Mouse (Mus musculus): ENCODE results near the gene B3gat3.
A peak's percentile ranks its signal among the peaks of the same experiment; 100 is the strongest.
"Not testable (repeated sequence)": the region's sequence is repeated elsewhere in the genome, so short reads cannot be mapped to it uniquely, and the experiment has no call there.

The B3gat3 gene

DNA sequence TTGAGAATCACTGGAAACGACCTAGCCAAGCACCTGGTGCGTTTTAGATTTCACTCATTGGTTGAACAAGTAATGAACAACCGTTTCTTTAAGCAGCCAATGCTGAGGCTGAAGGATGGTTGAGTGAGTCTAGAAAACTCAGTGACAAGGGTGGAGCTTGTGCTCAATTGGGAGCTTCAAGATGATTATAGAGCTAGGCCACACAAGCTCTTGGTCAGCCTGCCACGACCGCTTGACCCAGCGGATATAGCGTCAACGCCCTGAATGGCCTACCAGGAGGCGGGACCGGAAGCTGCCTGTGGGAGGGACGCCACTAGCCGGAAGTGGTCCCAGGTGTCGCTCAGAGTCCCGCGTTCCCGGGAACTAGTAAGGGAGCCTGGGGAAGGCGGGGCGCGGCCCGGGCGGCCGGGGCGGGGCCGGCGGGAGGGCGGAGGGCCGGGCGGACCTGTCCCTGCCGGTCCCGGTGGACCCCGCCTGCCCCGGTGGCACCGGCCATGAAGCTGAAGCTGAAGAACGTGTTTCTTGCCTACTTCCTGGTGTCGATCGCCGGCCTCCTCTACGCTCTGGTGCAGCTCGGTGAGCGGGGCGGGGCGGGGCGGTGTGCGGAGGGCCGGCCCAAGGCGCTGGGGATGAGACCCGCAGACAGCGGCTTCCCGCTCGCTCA is at the start of gene B3gat3:
Gene B3gat3 (plus strand): TSS at position 302 of the 664 bp plus-strand sequence.
- peak; percentile 94 to 96 for DNase-seq (ENCODE audit: low spot score in 2 of 2)

DNA sequence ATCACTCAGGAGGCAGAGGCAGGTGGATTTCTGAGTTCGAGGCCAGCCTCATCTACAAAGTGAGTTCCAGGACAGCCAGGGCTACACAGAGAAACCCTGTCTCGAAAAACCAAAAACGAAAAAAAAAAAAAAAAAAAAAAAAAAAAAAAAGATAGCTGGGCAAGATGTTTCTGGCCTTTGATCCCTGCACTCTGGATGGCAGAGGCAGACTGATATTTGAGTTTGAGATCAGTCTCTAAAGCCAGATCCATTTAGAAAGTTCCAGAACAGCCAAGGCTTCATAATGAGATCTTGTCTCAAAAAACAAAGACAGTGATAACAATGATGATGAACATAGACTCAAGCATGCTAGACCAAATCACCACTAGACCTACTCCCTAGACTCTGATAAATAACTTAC is 49.8 kb upstream of the B3gat3 start:
- not testable (repeated sequence) for DNase-seq (ENCODE audit: low spot score in 2 of 2)

DNA sequence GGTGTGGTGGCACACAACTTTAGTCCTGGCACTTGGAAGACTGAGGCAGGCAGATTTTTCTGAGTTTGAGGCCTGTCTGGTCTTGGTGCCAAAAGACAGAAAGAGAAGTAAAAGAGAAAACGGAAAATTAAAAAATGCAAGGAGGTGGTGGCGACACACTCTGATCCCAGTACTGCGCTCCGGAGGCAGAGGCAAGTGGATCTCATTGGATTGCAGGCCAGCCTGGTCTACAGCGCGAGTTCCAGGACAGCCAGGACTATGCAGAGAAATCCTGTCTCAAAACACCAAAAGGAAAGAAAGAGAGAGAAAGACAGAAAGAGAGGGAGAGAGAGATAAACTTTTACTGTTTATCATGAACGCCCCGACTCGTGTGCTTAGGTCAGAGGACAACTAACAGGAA is 49.3 kb upstream of the B3gat3 start:
- DNase-seq (ENCODE audit: low spot score in 2 of 2): no peak

DNA sequence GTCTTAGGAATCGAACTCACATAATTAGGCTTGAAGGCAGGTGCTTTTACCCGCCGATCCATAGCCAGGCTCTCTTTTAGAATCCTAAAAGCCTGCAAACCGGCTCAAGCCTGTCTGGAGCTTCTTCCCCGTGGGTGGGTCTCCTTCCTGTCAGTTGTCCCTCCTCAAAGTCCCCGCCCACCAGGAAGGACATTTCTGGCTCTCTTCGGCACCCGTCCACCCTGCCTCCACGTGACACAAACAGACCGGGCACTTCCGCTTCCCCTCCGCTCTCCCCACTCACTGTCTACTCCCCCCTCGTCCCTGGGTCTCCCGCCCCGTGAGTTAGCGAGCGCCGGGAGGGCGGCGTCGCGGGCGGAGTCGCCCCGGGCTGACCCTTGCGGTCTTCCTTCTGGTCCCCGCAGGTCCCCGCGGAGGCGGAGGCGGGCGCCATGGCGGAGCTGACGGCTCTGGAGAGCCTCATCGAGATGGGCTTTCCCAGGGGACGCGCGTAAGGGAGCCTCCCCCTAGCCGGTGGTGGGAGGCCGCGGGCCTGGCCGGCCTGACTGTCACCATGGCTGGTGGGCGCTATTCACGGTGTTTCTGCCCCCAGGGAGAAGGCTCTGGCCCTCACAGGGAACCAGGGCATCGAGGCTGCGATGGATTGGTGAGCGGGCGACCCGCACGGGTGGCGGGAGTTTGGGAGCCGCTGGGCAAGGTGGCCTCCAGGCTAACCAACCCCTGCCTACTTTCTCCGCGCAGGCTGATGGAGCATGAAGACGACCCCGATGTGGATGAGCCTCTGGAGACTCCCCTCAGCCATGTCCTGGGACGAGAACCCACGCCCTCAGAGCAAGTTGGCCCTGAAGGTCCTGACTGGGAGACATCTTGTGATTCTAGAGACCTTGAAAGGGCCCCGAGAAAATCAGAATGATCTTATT is 48.6 kb upstream of the B3gat3 start, which contains the start of gene Ubxn1:
Gene Ubxn1 (plus strand): TSS at position 230 of the 920 bp plus-strand sequence.
- DNase-seq (ENCODE audit: low spot score in 2 of 2): peak; percentile 98

DNA sequence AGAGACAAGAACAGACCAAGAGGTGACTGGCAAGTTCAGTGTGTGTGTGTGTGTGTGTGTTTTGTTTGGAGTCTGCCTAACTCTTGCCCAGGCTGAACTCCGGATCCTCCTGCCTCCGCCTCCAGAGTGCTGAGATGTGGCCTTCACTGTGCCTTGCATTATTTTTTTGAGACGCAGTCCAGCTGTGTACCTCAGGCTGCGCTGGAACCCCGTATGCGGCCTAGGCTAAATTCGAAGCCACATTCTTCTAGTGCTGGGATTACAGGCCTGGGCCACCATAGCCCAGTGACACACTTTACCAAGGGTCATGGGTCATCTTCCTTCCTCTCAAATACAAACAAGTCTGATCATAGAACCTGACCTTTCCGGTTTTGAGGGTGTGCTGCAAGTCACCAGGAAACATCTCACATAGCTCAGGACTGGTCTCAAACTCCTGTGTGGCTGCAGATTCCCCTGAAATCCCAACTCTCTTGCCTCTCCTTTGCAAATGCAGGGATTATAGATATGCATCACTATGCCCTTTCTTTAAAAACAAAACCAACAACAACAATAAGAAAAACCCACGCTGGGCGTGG is 47.8 kb upstream of the B3gat3 start:
- DNase-seq (ENCODE audit: low spot score in 2 of 2): no peak

DNA sequence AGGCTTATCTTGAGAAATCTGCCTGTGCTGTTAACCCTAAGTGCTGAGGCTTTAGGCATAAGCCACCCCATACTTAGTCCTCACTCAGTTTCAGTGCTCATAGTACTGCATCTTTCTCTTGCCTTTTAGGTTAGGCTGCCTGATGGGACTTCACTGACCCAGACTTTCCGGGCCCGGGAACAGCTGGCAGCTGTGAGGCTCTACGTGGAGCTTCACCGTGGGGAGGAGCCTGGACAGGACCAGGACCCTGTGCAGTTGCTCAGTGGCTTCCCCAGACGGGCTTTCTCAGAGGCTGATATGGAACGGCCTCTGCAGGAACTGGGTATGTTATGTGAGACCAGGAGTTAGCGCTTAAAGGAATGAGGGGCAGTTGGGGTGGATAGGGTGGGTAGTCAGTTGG is 45.1 kb upstream of the B3gat3 start:
- DNase-seq (ENCODE audit: low spot score in 2 of 2): no peak

DNA sequence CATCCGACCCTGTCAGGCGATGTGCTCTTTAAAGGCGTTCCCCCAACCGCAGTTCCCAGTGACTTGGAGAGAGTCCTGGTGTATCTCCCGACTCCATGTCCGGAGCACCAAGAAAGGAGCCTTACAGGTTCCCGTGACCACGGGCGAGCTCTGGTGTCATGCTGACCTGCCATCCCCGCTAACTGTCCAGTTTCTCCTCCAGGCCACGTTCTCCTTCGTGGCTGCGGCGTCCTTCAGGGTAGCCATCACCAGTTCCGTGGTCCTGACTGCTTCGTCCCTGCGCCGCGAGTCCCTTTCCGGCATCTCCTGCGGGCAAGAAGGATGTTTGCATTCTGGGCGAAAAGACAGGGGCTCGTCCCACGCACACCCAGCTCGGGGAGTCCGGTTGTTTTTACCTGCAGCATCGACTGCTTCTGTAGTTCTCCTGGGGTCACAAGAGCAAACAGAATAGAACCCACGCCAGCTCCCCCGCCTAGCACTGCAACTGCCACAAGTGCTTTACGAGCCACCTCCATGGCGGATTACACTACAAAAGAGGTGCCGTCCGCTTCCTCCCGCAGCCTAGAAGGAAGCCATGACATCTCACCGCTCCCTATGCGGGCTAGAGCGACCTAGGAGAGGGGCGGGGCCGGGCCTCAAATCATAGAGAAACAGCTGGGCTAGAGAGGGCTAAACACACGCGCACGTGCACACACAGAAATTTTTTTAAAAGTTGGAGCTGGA is 39.7 kb upstream of the B3gat3 start, which contains the start of gene Uqcc3:
Gene Uqcc3 (minus strand): TSS at position 613 of the 723 bp plus-strand sequence.
- DNase-seq (ENCODE audit: low spot score in 2 of 2): peak; percentile 78 to 86

DNA sequence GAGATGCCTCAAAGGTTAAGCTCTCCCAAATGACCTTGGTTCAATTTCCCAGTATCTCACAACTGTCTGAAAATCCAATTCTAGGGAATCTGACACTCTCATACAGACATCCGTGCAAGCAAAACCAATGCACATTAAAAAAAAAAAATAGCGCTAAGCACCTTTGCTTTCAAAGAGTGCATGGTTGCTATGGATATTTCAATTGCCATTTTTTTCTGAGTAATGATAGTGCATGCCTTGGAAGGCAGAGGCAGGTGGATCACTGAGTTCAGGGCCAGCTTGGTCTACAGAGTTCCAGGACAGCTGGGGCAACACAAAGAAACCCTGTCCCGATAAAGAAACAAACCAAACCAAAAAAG is 39.2 kb upstream of the B3gat3 start:
- DNase-seq (ENCODE audit: low spot score in 2 of 2): no peak

DNA sequence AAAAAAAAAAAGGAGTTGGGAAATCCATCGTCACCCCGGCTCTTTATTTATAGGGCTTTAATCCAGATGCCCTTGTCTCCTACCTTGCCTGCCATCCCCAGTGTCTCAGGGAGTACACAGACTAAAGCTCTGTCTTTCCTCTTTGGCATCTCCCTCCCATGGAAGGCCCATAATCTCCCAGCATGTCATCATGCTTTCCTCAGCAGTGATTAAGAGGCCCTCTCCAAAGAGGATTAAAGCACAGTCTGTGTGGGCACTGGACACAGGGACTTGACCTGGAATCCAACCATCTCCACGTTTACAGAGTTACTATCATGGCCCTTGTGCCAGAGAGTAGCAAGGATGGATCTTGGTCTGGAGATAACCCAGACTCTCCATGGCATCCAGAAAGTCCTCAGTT is 36.6 kb upstream of the B3gat3 start, which contains the start of the genes Lbhd1 and Gm49403:
Gene Lbhd1 (plus strand): TSS at position 117 of the 400 bp plus-strand sequence.
Gene Gm49403 (plus strand): TSS at position 315 of the 400 bp plus-strand sequence.
- DNase-seq (ENCODE audit: low spot score in 2 of 2): no peak

DNA sequence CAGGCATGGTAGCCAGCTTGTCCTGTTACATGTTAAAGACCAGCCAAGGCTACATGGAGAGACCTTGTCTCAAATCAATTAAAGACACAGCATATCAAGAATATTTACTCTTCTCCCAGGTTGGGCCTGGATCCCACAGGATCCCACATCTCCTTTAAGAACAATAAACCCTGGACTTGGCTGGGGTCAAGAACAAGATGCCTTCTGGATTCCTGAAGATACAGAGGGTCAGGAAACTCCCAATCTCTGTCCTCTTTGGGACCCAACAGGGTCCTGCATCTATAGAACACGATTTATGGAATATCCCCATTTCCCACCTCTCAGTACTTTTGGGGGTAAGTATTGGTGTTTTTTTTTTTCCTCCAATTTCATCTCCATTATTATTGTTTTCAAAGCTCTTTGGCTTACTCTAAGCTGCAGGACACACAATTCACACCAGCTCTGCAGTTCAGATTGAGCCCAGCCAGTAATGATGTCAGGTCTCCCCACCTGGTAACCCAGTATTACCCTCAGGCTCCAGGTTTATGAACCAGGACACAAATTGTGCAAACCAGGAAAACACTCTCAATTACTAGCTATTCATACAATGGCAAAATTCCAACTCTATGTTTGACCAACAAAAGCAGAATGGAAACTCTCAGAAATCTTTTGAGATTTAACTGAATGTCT is 33.1 kb upstream of the B3gat3 start:
- DNase-seq (ENCODE audit: low spot score in 2 of 2): no peak

DNA sequence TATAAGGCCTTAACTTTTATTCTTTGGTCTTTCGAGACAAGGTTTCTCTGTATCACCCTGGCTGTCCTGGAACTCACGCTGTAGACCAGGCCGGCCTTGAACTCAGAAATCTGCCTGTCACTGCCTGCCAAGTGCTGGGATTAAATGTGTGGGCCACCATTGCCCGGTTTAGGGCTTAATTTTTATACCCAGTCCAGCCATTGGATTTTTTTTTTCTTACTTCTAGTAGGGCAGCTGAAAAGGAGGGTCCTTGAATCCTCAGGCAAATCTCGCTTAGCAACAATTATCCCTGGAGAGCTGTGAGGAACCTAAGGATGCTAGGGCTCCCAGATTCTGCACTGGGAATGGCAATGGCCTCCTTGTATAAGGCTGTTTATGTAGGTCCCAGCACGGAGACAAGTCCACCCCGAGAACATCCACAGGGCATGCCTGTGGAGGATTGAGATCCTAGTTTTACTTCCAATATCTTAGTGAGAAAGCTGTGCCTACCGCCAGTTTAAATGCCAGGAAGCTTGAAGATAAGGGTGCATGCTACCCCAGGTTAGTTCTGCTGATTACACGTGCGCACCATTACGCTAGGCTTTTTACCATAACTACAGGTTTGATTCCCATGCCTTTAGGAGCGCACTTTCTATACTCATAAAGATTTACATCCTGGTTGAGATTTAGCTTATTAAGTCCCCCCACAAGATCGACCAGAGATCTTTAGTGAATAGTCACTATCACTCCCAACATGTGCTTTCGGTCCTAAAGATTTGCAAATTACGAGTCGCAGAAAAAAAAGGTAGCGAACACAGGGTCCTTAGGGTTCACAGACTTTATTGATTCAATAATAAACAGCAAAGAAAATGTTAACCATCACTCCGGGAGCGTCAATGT is 32.4 kb upstream of the B3gat3 start:
- DNase-seq (ENCODE audit: low spot score in 2 of 2): no peak

DNA sequence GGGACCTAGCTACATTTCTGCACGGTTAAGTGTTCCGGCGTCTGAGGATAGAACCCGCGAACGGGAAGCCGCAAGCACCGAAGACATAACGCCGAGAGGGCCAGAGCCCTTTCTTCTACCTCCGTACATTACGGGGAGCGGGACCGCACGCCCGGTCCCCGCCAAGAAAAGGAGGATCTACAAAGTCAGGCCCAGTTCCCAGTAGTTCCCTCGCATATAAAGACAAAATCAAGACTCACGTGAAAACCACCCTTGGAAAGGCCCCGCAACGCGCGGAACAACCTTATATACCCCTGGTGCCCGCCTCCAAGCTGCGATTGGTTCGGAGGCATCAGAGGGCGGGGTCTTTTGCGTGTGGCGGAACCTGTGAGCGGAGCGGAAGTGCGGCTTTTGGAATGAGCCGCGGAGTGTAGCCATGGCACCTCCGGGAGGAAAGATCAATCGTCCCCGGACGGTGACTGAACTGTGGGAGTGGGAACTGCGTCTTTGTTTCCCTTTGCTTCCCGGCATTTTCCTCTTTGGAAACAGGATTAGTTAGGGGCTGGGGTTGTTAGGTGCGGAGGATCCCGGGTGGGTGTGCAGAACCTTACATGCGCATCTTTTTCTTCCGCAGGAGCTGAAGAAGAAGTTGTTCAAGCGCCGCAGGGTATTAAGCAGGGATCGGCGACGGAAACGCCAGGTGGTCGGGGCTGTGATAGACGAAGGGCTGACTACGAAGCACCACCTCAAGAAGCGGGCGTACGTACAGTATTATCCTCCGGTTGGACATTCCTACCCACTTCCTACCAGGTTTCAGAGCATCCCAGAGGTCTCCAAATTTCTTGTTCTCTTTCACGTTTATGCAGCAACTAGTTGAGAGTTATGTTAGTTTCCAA is 31.4 kb upstream of the B3gat3 start, which contains the start of the genes 1810009A15Rik and Gm49416:
Gene 1810009A15Rik (plus strand): TSS at position 343 of the 875 bp plus-strand sequence.
Gene Gm49416 (plus strand): TSS at position 416 of the 875 bp plus-strand sequence.
- peak; percentile 80 to 92 for DNase-seq (ENCODE audit: low spot score in 2 of 2)

DNA sequence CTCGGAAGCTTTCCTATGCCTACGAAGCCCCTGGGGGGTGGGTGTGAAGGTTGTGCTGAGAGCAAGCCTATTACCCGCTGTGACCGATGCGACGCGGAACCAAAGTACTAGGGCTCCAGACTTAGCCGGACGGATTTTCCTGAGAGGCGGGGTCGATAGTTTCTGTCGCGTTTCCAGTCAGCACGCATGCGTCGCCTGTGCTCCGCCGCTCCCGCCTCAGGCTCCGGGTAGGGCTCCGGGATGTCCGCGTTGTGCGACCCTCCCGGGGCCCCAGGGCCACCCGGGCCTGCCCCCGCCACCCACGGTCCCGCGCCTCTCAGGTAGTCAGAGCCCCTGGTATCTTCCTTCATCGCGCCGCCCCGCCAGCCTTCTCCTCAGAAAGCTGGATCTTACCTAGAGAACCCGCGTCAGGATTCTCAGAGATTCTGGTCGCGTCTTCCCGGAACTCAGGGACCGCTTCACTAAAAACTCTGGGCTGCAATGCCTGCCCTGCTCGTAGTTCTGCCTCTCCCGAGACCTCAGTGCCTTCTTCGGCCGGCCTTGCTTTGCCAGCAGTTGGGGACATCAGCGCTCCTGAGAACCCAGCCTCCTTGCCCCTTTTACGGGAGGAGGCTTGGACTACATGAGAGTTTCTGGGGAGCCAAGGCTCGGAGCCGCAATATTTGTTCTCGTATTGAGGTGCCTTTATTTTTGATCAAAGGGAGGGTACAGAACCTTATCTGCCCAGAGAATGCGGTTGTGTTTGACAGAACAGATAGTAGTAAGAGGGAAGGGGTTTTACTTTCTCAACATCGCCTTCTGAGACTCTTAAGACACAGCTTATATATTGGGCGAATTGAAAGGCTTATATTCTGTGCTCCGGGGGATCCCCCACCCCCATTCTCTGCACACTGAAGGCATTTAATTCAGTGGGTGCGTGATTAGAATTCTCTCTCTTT is 27.1 kb upstream of the B3gat3 start, which contains the start of gene Ints5:
Gene Ints5 (plus strand): TSS at position 177 of the 938 bp plus-strand sequence.
- DNase-seq (ENCODE audit: low spot score in 2 of 2): peak; percentile 71 to 79

DNA sequence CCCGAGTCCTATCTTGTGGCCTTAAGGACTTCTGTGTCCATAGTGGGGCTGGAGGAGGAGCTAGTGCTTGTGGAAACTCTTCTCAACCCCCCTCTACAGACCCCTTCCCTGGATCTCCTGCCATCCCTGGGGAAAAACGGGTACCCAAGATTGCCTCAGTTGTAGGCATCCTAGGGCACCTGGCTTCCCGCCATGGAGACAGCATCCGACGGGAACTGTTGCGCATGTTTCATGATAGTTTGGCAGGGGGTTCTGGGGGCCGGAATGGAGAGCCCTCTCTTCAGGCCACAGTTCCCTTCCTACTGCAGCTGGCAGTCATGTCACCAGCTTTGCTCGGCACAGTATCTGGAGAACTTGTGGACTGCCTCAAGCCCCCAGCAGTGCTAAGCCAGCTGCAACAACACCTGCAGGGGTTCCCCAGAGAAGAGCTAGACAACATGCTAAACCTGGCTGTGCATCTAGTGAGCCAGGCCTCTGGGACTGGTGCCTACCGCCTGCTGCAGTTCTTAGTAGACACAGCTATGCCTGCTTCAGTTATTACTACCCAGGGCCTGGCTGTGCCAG is 24.7 kb upstream of the B3gat3 start:
- no peak for DNase-seq (ENCODE audit: low spot score in 2 of 2)

DNA sequence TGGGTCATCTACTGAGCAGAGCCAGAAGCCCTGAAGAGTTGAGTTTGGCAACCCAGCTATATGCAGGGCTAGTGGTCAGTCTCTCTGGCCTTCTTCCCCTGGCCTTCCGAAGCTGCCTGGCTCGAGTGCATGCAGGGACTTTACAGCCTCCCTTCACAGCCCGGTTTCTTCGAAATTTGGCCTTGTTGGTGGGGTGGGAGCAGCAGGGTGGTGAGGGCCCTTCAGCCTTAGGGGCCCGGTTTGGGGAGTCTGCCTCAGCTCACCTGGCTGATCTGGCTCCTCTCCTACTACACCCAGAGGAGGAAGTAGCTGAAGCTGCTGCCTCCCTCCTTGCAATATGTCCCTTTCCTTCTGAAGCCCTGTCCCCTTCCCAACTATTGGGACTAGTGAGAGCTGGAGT is 23.9 kb upstream of the B3gat3 start:
- DNase-seq (ENCODE audit: low spot score in 2 of 2): not testable (repeated sequence)

DNA sequence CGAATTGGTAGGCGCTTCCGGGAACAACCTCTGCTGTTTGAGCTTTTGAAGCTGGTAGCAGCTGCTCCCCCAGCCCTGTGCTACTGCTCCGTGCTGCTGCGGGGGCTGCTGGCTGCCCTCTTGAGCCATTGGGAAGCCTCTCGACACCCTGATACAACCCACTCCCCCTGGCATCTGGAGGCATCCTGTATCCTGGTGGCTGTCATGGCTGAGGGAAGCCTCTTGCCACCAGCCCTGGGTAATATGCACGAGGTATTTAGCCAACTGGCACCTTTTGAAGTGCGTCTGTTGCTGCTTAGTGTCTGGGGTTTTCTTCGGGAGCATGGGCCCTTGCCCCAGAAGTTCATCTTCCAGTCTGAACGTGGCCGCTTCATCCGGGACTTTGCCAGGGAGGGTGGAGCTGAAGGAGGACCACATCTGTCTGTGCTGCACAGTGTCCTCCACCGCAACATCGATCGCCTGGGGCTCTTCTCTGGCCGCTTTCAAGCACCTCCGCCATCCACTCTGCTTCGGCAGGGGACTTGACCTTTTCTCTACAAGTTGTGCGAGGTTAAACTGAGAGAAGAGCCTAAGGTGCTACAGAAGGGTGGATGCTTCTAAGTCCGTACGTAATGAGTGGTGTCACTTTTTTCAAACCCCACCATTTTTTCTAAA is 22.8 kb upstream of the B3gat3 start:
- DNase-seq (ENCODE audit: low spot score in 2 of 2): not testable (repeated sequence)

Measured in urinary bladder, adult 18-20 months (tissue).